Mouse (Mus musculus): ENCODE data around the gene Gata5. TPM values are rescaled to one million over a fixed set of nuclear protein-coding genes. Genes with fewer than 3 reads are reported as not detected.

Gene Gata5
- polyA plus RNA-seq, 1 experiment from 2014 or later = not detected

DNA sequence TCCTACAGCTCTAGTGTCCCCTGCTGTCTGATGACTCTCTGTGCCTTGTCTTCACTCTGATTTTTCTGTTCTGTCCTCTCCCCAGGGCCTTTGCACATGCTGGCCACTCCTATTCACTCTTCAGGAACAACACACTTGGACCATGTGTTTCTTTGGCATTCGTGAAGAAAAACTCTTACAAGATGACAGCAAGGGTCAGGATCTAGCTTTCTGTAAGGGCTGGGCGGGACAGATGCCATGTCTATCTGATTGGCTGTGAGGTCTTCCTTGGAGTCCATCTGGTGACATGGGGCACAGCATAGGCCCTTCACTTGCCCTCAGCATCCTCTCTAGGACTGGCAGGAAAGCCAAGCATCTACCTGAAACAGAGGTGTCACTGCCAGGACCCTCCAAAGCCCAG, 28.5 kb downstream of the Gata5 start:
- Histone ChIP-seq H3K4me2 (replicated peaks) (no peak overlapping the region), H3K9ac (no peak overlapping the region), H3K4me1 (no peaks in the 10 kb centered on the region), H3K27ac (no peak overlapping the region), H3K36me3 (no peaks in the 10 kb centered on the region), H3K27me3 (replicated peaks) (no peaks in the 10 kb centered on the region; the same call in 1 of the 2 replicates), H3K4me3 (no peak overlapping the region), H3K9me3 (no peaks in the 10 kb centered on the region)
- 72% methylated on average over 2 of the region's 2 CpGs for WGBS
- ATAC-seq (ENCODE audit: low FRiP score, low read depth) = no peak

DNA sequence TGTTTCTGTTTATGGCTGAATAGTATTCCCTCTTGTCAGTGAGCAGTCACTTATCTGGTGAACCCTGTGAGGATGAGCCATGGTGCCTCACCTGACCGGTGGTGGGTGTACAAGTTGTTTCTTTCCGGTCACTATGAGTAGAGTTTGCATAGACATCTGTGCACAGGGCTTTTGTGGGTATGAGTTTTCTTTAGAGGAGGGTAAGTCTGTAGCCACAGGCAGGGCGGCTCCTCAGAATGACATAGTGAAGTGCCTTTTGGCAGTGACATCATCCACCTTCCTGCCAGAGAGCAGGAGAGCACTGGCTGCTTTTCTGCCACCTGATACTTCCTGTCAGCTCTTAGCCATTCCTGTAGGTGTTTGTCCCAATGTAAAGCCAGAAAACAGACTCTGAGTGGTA, 29.0 kb downstream of the Gata5 start:
- no peak overlapping the region for H3K27ac ChIP-seq
- H3K9me3 ChIP-seq = no peaks in the 10 kb centered on the region
- WGBS = 86% methylated on average over 3 of the region's 3 CpGs
- no peaks in the 10 kb centered on the region for H3K4me1 ChIP-seq
- H3K4me2 ChIP-seq (replicated peaks) = no peak overlapping the region
- ATAC-seq (ENCODE audit: low FRiP score, low read depth) = no peak
- no peaks in the 10 kb centered on the region; the same call in 1 of the 2 replicates for H3K27me3 ChIP-seq (replicated peaks)
- H3K36me3 ChIP-seq = no peaks in the 10 kb centered on the region
- no peak overlapping the region for H3K9ac ChIP-seq
- H3K4me3 ChIP-seq = no peak overlapping the region

DNA sequence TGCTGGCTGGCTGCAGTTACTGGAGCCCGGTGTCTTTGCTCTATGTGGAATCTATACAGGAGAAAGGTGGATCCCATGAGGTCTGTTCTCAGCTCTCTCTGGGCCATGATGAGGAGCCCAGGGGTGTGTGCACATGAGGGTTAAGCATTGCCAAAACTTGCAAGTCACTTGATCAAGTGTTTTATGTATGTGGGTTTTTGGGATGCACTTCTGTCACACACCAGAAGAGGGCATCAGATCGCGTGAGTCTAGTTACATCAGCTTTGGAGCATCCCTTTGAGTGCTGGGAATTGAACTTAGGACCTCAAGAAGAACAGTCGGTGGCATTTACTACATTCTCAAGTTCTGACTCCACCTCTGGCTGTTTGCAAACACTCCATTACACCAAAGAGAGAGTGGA, 29.9 kb downstream of the Gata5 start:
- H3K36me3 ChIP-seq = no peaks in the 10 kb centered on the region
- H3K4me3 ChIP-seq = no peak overlapping the region
- no peak for ATAC-seq (ENCODE audit: low FRiP score, low read depth)
- H3K4me2 ChIP-seq (replicated peaks) = no peak overlapping the region
- no peaks in the 10 kb centered on the region; the same call in 1 of the 2 replicates for H3K27me3 ChIP-seq (replicated peaks)
- WGBS = 60% methylated on average over 4 of the region's 4 CpGs
- no peak overlapping the region for H3K27ac ChIP-seq
- H3K9me3 ChIP-seq = no peaks in the 10 kb centered on the region
- no peaks in the 10 kb centered on the region for H3K4me1 ChIP-seq
- H3K9ac ChIP-seq = no peak overlapping the region

DNA sequence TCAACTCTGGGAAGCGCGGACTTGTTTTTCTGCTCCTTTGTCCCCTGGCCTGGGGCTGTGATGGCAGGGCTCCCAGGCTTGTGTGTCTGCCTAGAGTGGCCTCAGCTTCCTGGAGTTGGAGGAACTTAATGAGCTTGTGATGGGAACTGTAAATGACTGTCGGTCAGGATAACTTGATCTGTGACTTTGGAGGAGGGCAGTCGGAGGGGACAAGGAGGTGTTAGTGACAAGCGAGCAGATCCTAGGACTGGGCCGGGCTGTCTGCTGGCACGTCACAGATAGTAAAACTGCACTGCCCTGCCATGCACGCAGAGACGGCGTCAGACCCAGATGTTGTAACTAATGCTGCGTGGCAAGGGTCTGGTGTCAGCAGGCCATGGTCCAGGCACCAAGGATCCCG, 31.0 kb downstream of the Gata5 start:
- Histone ChIP-seq H3K9ac (no peak overlapping the region), H3K27me3 (replicated peaks) (no peaks in the 10 kb centered on the region; the same call in 1 of the 2 replicates), H3K4me1 (no peaks in the 10 kb centered on the region), H3K4me2 (replicated peaks) (no peak overlapping the region), H3K4me3 (no peak overlapping the region), H3K27ac (no peak overlapping the region), H3K36me3 (no peaks in the 10 kb centered on the region), H3K9me3 (no peaks in the 10 kb centered on the region)
- no peak for ATAC-seq (ENCODE audit: low FRiP score, low read depth)
- WGBS = 83% methylated on average over 12 of the region's 12 CpGs

DNA sequence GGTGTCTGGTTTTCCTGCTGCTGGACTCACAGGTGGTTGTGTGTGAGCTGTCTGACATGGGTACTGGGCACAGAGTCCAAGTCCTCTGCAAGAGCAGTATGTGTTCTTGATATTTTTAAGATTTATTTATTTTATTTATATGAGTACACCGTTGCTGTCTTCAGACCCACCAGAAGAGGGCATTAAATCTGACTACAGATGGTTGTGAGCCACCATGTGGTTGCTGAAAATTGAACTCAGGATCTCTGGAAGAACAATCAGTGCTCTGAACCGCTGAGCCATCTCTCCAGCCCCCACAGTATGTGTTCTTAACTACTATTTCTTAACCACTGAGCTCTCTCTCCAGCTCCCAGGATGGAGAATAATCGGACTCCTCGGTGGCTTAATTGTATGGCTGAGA, 32.3 kb downstream of the Gata5 start:
- Histone ChIP-seq H3K27me3 (replicated peaks) (no peaks in the 10 kb centered on the region), H3K27ac (no peak overlapping the region), H3K4me2 (replicated peaks) (no peak overlapping the region), H3K36me3 (no peaks in the 10 kb centered on the region), H3K4me3 (no peak overlapping the region), H3K9ac (no peak overlapping the region), H3K4me1 (no peaks in the 10 kb centered on the region), H3K9me3 (no peaks in the 10 kb centered on the region)
- WGBS = 74% methylated on average over 4 of the region's 4 CpGs
- no peak for ATAC-seq (ENCODE audit: low FRiP score, low read depth)

DNA sequence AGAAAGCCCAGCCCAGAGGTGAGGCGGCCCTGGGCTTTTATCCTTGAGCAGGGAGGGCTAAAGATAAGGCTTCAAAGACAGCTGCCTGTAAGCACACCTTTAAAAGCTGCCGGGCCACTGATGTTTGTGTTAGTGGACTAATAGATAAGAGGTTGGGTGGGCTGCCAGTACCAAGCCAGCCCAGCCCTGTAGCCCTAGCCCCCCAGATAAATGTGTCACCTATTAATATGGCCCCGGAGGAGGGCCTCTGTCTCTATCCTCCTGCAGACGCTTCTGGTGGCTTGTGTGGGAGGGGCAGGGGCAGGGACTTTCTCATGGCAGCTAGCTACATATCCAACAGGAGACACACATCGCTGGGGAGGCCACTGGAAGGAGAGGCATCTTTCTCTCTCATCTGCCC, 33.7 kb downstream of the Gata5 start:
- no peak for ATAC-seq (ENCODE audit: low FRiP score, low read depth)
- Histone ChIP-seq H3K4me1 (no peaks in the 10 kb centered on the region), H3K4me3 (no peak overlapping the region), H3K27me3 (replicated peaks) (no peaks in the 10 kb centered on the region), H3K9me3 (no peaks in the 10 kb centered on the region), H3K9ac (no peak overlapping the region), H3K36me3 (no peaks in the 10 kb centered on the region), H3K4me2 (replicated peaks) (no peak overlapping the region), H3K27ac (no peak overlapping the region)
- WGBS = 54% methylated on average over 5 of the region's 5 CpGs

DNA sequence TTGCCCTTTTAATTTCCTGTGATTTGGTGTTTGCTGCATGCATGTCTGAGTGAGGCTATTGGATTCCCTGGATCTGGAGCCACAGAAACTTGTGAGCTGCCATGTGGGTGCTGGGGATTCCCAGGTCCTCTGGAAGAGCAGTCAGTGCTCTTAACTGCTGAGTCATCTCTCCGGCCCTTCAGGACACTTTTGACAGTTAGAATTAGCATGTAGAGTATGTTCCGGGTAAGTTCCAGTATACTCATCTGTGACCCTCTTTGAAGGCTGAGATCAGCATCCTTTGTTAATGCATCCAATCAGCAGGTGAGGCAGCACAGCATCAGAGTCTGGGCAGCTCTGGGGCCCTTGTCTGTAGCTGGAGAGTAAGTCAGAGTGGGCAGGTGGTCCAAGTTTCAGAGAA, 34.2 kb downstream of the Gata5 start:
- WGBS = 74% methylated on average over 2 of the region's 2 CpGs
- no peak for ATAC-seq (ENCODE audit: low FRiP score, low read depth)

DNA sequence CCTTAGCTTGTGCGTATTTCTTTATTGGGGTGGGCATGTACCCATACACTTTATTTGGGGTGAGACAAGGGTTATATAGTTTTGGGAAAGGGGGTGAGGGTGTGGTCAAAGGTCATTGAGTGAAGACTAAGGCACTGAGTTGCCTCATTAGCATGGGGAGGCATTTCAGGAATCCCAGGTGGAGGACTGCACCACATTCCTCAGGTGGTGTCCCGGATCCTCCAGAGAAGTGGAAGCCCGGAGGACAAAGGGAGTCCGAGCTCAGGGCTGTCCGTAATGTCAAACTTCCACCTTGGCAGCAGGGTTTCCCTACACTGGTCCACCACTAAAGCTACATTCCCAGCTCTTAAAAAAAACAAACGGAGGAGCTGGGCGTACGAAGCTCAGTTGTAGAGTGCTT, 41.6 kb downstream of the Gata5 start:
- WGBS = 77% methylated on average over 8 of the region's 8 CpGs

More for the DNA sequence above, 34.2 kb downstream of the Gata5 start:
- Histone ChIP-seq H3K9ac (no peak overlapping the region), H3K27me3 (replicated peaks) (no peaks in the 10 kb centered on the region), H3K4me1 (no peaks in the 10 kb centered on the region), H3K4me3 (no peak overlapping the region), H3K36me3 (no peaks in the 10 kb centered on the region), H3K9me3 (no peaks in the 10 kb centered on the region), H3K27ac (no peak overlapping the region), H3K4me2 (replicated peaks) (no peak overlapping the region)

DNA sequence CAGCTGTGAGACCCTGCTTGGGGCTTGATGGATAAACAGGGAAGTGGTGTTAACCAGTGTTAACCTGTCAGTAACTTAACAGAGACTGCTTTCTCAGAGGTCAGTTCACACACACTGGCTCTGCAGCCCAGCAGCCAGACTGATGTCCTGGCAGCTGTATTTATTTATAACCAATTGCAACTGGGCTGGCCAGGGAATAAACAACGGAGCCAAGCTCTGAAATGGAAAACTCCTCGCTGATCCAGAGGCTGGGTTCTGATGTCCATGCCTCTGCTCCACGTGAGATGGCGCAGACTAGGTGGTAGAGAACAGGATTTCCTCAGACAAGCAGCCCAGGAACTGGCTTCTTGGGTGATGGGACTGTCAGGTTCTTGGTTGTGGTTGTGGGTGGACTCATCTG, 42.5 kb downstream of the Gata5 start:
- Histone ChIP-seq H3K27ac (no peak overlapping the region), H3K9me3 (no peaks in the 10 kb centered on the region), H3K27me3 (replicated peaks) (no peaks in the 10 kb centered on the region), H3K36me3 (no peaks in the 10 kb centered on the region), H3K9ac (no peak overlapping the region), H3K4me1 (no peaks in the 10 kb centered on the region), H3K4me3 (no peak overlapping the region), H3K4me2 (replicated peaks) (no peak overlapping the region)
- no peak for ATAC-seq (ENCODE audit: low FRiP score, low read depth)
- 77% methylated on average over 4 of the region's 4 CpGs for WGBS

More for the DNA sequence above, 41.6 kb downstream of the Gata5 start:
- H3K27me3 ChIP-seq (replicated peaks) = no peaks in the 10 kb centered on the region
- no peaks in the 10 kb centered on the region for H3K4me1 ChIP-seq
- no peak overlapping the region for H3K27ac ChIP-seq
- no peak overlapping the region for H3K9ac ChIP-seq
- no peaks in the 10 kb centered on the region for H3K36me3 ChIP-seq
- H3K4me2 ChIP-seq (replicated peaks) = no peak overlapping the region
- H3K9me3 ChIP-seq = no peaks in the 10 kb centered on the region
- ATAC-seq (ENCODE audit: low FRiP score, low read depth) = no peak
- no peak overlapping the region for H3K4me3 ChIP-seq

DNA sequence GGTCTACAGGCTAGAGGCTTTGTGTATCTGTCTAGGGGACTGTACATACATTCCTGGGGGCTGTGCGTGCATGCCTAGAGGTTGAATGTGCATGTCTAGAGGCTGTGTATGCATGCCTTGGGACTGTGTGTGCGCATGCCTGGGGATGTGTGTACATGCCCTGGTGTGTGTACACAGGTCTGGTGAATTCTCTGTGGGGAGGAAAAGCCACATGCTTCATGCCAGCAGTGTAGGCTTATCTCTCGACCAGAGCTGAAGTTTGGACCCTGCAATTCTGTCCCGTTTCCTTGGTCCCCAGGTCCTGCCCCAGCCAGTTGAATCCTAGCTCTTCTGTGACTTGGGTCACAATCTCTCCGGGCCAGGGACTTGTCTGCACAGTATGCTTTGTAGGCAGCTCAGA, 42.9 kb downstream of the Gata5 start:
- H3K36me3 ChIP-seq = no peaks in the 10 kb centered on the region
- no peaks in the 10 kb centered on the region for H3K4me1 ChIP-seq
- no peak overlapping the region for H3K4me3 ChIP-seq
- 79% methylated on average over 5 of the region's 5 CpGs for WGBS
- no peak for ATAC-seq (ENCODE audit: low FRiP score, low read depth)
- no peak overlapping the region for H3K27ac ChIP-seq
- H3K4me2 ChIP-seq (replicated peaks) = no peak overlapping the region
- no peaks in the 10 kb centered on the region for H3K9me3 ChIP-seq
- H3K9ac ChIP-seq = no peak overlapping the region
- no peaks in the 10 kb centered on the region for H3K27me3 ChIP-seq (replicated peaks)

DNA sequence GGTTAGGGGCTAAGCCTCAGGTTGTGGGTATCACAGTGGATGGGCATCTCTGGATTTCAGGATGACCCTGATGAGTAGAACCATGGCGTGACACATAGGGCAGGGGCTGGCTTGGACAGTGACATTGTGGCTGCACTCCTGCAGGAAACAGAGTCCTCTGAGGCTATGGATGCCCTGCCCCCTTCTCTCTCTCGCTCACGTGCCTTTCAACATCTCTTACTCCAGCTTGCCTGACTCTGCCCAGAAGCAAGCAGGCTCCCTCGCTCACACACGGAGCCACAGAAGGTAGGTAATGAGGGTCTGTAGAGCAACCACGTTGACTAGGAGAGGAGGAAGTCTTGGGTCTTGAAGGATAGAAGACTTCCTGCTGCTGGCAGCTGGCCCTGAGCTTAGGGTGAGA, 44.0 kb downstream of the Gata5 start:
- Histone ChIP-seq H3K9ac (no peak overlapping the region), H3K27me3 (replicated peaks) (no peaks in the 10 kb centered on the region), H3K27ac (no peak overlapping the region), H3K36me3 (no peaks in the 10 kb centered on the region), H3K4me1 (no peaks in the 10 kb centered on the region), H3K4me3 (no peak overlapping the region), H3K4me2 (replicated peaks) (no peak overlapping the region), H3K9me3 (no peaks in the 10 kb centered on the region)
- ATAC-seq (ENCODE audit: low FRiP score, low read depth) = no peak
- WGBS = 69% methylated on average over 6 of the region's 6 CpGs

DNA sequence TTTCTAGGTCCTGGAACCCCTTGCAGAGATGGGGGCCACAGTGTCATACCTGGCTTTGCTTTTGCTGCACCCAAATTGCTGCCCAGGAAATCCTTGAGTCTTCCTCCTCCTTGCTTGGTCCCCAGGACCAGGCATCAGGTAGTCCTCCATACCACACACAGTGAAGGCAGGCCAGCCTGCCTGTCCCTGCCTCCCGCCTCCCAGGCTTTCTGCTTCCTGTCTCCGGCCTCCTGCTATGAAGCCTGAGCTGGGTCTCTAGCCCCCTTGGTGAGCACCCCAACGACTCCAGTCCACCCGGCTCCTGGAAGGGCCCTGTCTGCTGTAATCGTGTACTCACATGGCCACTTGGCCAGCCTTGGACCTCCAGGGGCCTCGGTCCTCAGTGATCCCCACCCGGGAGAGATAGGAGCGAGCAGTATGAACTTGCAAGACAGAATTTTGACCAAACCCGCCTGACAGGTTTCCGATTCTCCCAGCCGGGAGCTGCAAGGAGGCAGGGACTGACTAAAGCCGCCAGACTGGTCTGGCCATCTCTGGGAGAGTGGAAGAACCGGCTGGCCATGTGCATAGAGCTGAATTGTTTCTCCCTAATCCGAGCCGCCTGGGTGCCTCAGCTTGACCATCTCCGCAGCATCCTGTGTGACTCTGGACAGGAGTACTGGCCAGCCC, 44.9 kb downstream of the Gata5 start, which contains the start of gene Rbbp8nl:
TSS of gene Rbbp8nl (minus strand) at position 440 of the 669 bp plus-strand sequence.
- H3K36me3 ChIP-seq = no peaks in the 10 kb centered on the region
- no peaks in the 10 kb centered on the region for H3K4me1 ChIP-seq
- no peak within 1 kb of the TSS for H3K9ac ChIP-seq
- H3K4me3 ChIP-seq = no peak within 1 kb of the TSS
- 50% methylated on average over 16 of the region's 16 CpGs for WGBS
- no peak for ATAC-seq (ENCODE audit: low FRiP score, low read depth)
- H3K27ac ChIP-seq = no peak within 1 kb of the TSS
- no peak within 1 kb of the TSS for H3K4me2 ChIP-seq (replicated peaks)
- no peaks in the 10 kb centered on the region for H3K27me3 ChIP-seq (replicated peaks)
- H3K9me3 ChIP-seq = no peaks in the 10 kb centered on the region

DNA sequence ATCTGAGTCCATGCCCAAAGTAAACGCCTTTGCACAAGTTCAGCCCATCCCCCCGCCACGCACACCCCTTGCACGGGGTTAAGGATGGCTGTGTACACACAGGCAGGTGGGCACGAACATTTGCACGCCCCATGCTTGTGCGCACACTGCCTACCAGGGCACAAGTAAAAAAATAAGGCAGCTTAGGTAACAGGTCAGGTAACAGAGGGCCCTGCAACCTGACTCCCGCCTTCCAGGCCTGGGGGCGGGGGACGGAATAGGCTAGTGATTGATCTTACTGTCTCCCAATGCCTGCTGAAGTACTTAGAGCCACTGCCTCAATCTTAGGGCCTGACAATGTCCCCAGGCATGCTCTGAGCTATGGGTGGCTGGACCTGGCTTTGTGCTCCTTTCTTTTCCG, 45.5 kb downstream of the Gata5 start:
- Histone ChIP-seq H3K36me3 (no peaks in the 10 kb centered on the region), H3K27me3 (replicated peaks) (no peaks in the 10 kb centered on the region), H3K9me3 (no peaks in the 10 kb centered on the region), H3K4me1 (no peaks in the 10 kb centered on the region), H3K9ac (no peak overlapping the region), H3K27ac (no peak overlapping the region), H3K4me3 (no peak overlapping the region), H3K4me2 (replicated peaks) (no peak overlapping the region)
- no peak for ATAC-seq (ENCODE audit: low FRiP score, low read depth)
- WGBS = 50% methylated on average over 11 of the region's 11 CpGs

Data from neural tube, embryonic 12.5 days (tissue).